Mouse (Mus musculus): ENCODE results near the gene Acaa1a.

Acaa1a gene

GRCm38 (mm10) chr9:119339558-119340211 is at the start of gene Acaa1a:
Acaa1a (plus strand) TSS chr9:119339676.
- in situ Hi-C loops (cut with MboI, MseI) = loop anchor here (25.0 kb wide), 1 partner anchor 1052 kb away; no protein-coding TSS in a partner anchor

- in situ Hi-C loops (cut with MboI, MseI) = no loop called here
These were observed 48.7 kb upstream of the Acaa1a start for GRCm38 (mm10) chr9:119290791-119291190.

- in situ Hi-C loops (cut with MboI, MseI) = no loop called here
These were observed 41.8 kb upstream of the Acaa1a start for GRCm38 (mm10) chr9:119297696-119298095.

GRCm38 (mm10) chr9:119298563-119298962 is 40.9 kb upstream of the Acaa1a start:
- in situ Hi-C loops (cut with MboI, MseI) = no loop called here

GRCm38 (mm10) chr9:119305863-119306262 is 33.6 kb upstream of the Acaa1a start:
- in situ Hi-C loops (cut with MboI, MseI) = no loop called here

GRCm38 (mm10) chr9:119309067-119309466 is 30.4 kb upstream of the Acaa1a start:
- in situ Hi-C loops (cut with MboI, MseI) = no loop called here

- in situ Hi-C loops (cut with MboI, MseI) = no loop called here
These were observed 26.4 kb upstream of the Acaa1a start for GRCm38 (mm10) chr9:119313096-119313495.

- in situ Hi-C loops (cut with MboI, MseI) = no loop called here
These were observed 20.6 kb upstream of the Acaa1a start for GRCm38 (mm10) chr9:119318891-119319290.

GRCm38 (mm10) chr9:119320446-119320845 is 19.0 kb upstream of the Acaa1a start:
- in situ Hi-C loops (cut with MboI, MseI) = no loop called here

- in situ Hi-C loops (cut with MboI, MseI) = no loop called here
These were observed 18.5 kb upstream of the Acaa1a start for GRCm38 (mm10) chr9:119320946-119321345.

GRCm38 (mm10) chr9:119321392-119322229 is 17.9 kb upstream of the Acaa1a start:
- in situ Hi-C loops (cut with MboI, MseI) = no loop called here

- in situ Hi-C loops (cut with MboI, MseI) = no loop called here
These were observed 16.9 kb upstream of the Acaa1a start, which contains the start of gene Oxsr1 for GRCm38 (mm10) chr9:119322289-119323259. Oxsr1 (minus strand) TSS chr9:119322427.

- in situ Hi-C loops (cut with MboI, MseI) = no loop called here
These were observed 16.2 kb upstream of the Acaa1a start for GRCm38 (mm10) chr9:119323260-119323645.

- in situ Hi-C loops (cut with MboI, MseI) = no loop called here
These were observed 15.3 kb upstream of the Acaa1a start for GRCm38 (mm10) chr9:119324130-119324529.

- in situ Hi-C loops (cut with MboI, MseI) = loop anchor here (25.0 kb wide), 1 partner anchor 1041 kb away; no protein-coding TSS in a partner anchor
These were observed 11.0 kb upstream of the Acaa1a start for GRCm38 (mm10) chr9:119328488-119328887.

- in situ Hi-C loops (cut with MboI, MseI) = loop anchor here (25.0 kb wide), 1 partner anchor 1043 kb away; no protein-coding TSS in a partner anchor
These were observed 9.1 kb upstream of the Acaa1a start for GRCm38 (mm10) chr9:119330186-119330963.

GRCm38 (mm10) chr9:119334324-119334723 is 5.2 kb upstream of the Acaa1a start:
- in situ Hi-C loops (cut with MboI, MseI) = loop anchor here (25.0 kb wide), 1 partner anchor 1047 kb away; no protein-coding TSS in a partner anchor

- in situ Hi-C loops (cut with MboI, MseI) = loop anchor here (25.0 kb wide), 1 partner anchor 1048 kb away; no protein-coding TSS in a partner anchor
These were observed 4.6 kb upstream of the Acaa1a start for GRCm38 (mm10) chr9:119334834-119335233.

- in situ Hi-C loops (cut with MboI, MseI) = loop anchor here (25.0 kb wide), 1 partner anchor 1048 kb away; no protein-coding TSS in a partner anchor
These were observed 3.9 kb upstream of the Acaa1a start for GRCm38 (mm10) chr9:119335571-119335970.

GRCm38 (mm10) chr9:119337842-119338241 is 1.6 kb upstream of the Acaa1a start:
- in situ Hi-C loops (cut with MboI, MseI) = loop anchor here (25.0 kb wide), 1 partner anchor 1051 kb away; no protein-coding TSS in a partner anchor
